Mouse (Mus musculus) myocyte (in vitro differentiated cells): ENCODE measurements around the gene Ciao2b.

ENCODE experiments used
- MAX ChIP-seq: IDR thresholded peaks from one replicate; pipeline ENCODE4 v1.6.1; 2011; ENCODE audit warnings: low read depth, mild to moderate bottlenecking, control low read depth
- POLR2A ChIP-seq: IDR thresholded peaks from one replicate; pipeline ENCODE4 v1.6.1; 2011; ENCODE audit warnings: low read depth, mild to moderate bottlenecking, control low read depth, moderate library complexity; ENCODE audit not compliant: insufficient read length
- REST ChIP-seq: IDR thresholded peaks from one replicate; pipeline ENCODE4 v1.6.1; 2011; ENCODE audit warnings: mild to moderate bottlenecking, control low read depth, moderate library complexity; ENCODE audit not compliant: insufficient read depth, insufficient read length

- TF ChIP-seq REST: no peak
- no peak for TF ChIP-seq POLR2A
- TF ChIP-seq MAX: no peak
Measured at GRCm38 (mm10) chr8:104595773-104596536, 45.8 kb downstream of the Ciao2b start.
